Mouse (Mus musculus) small intestine, adult 2 months (tissue): Measurements from ENCODE around the gene Cacng7. TPM values are rescaled to one million over a fixed set of nuclear protein-coding genes. Genes with fewer than 3 reads are reported as not detected.

Experiments used
- H3K27ac ChIP-seq: fragments of 200-500 bp; 2 replicates; pipeline ENCODE4 v1.5.1; 2012; ENCODE audit warnings: low read depth, low read length, control low read depth, inconsistent platforms; ENCODE audit not compliant: insufficient read depth
- H3K27me3 ChIP-seq: fragments of 200-500 bp; 2 replicates; pipeline ENCODE4 v1.6.1; 2012; ENCODE audit warnings: mild to moderate bottlenecking, moderate library complexity, low read length, inconsistent platforms; ENCODE audit not compliant: control insufficient read depth, insufficient read depth
- H3K36me3 ChIP-seq: fragments of 200-500 bp; 2 replicates; pipeline ENCODE4 v1.6.1; 2012; ENCODE audit warnings: mild to moderate bottlenecking, low read length, control low read depth, inconsistent platforms; ENCODE audit not compliant: control insufficient read depth, insufficient read depth
- H3K4me1 ChIP-seq: fragments of 200-500 bp; 2 replicates; pipeline ENCODE4 v1.6.1; 2012; ENCODE audit warnings: low read length, inconsistent platforms, mixed read lengths; ENCODE audit not compliant: control insufficient read depth, insufficient read depth, insufficient read length
- H3K4me3 ChIP-seq: fragments of 200-500 bp; 2 replicates; pipeline ENCODE4 v1.5.1; 2012; ENCODE audit warnings: low read depth, mild to moderate bottlenecking, control low read depth, inconsistent platforms, low read length, moderate library complexity
- CTCF ChIP-seq: fragments of 200-500 bp; IDR thresholded peaks from 2 replicates; pipeline ENCODE4 v1.5.1; 2012; ENCODE audit warnings: low read depth, mild to moderate bottlenecking, control low read depth, inconsistent platforms, low read length, moderate library complexity, mixed read lengths; ENCODE audit not compliant: insufficient replicate concordance, insufficient read length; ENCODE audit errors: extremely low read depth
- POLR2A ChIP-seq: fragments of 200-500 bp; IDR thresholded peaks from 2 replicates; pipeline ENCODE4 v1.6.1; 2012; ENCODE audit warnings: low read depth, mild to moderate bottlenecking, control low read depth, inconsistent platforms, low read length, moderate library complexity
- WGBS: fragments of 180-500 bp; shearing (Covaris S2); methylation state at CpG from one replicate; pipeline ENCODE4 v1.1.7; 2018; 5-methylcytosine and 5-hydroxymethylcytosine counted together
- polyA plus RNA-seq: library from polyadenylated mRNA; depleted of rRNA; stranded (reverse); fragments of >200 nt; gene quantifications from 2 replicates; pipeline ENCODE4 v1.2.3, GENCODE M21; 2012

Gene Cacng7
- polyA plus RNA-seq, 1 experiment, result 8.8 TPM

DNA sequence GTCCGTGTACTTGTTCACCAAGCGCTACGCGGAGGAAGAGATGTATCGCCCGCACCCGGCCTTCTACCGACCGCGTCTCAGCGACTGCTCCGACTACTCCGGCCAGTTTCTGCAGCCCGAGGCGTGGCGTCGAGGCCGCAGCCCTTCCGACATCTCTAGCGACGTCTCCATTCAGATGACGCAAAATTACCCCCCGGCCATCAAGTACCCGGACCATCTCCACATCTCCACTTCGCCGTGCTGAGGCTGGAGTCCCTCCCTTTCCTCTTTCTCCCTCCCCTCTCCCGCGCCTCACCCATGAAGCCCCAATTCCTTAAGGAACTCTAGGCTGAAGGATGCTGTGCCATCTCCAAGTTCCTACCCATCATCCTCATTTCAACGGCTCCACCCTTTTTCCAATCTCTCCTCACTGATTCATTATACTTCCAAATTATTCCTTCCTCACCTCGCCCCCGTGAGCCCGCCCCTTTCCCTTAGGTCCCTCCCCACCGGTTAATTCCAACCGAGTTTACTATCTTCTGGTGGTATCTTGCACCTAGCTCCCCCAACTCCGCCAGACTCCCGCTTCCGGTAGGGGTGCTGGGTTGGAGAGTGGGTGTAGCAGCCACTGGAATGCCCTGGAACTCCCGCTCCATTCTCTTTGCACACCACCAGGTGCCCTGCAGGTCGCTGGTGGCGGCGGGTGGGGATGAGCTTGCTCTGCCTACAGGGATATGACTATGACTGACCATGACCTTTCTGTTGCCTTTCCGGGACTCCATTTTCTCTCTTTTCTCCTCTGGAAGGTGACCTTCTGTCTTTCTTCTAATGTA, 34.2 kb downstream of the Cacng7 start:
- no peaks in the 10 kb centered on the region for H3K4me1 ChIP-seq
- H3K4me3 ChIP-seq, result peak overlapping the region; percentile 11
- TF ChIP-seq CTCF, result no peak
- TF ChIP-seq POLR2A, result no peak
- no peaks in the 10 kb centered on the region for H3K36me3 ChIP-seq
- peaks cover 10% of the 10 kb centered on the region; the same call in 1 of the 2 replicates for H3K27me3 ChIP-seq
- H3K27ac ChIP-seq, result no peak overlapping the region
- 12% methylated on average over 42 of the region's 42 CpGs for WGBS

DNA sequence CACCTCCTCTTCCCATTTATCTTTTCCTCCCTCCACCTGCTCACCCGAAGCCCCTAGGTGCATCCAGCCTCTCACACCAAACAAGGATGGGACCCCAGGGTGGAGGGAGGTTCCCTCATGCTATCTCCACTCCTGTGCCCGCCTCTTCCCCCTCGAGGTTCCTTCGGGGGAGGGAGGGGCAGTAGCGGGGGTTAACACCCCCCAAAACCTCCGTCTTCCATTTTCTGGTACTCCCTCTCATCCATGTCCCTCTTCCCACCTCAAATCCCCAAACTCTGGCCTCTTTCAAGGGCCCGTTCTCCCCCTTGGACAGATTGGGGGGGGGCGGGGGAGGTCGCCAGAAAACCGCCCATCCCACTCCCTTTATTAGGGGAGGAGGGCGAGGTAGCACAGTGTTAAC, 34.8 kb downstream of the Cacng7 start:
- WGBS, result 10% methylated on average over 10 of the region's 11 CpGs
- no peak overlapping the region for H3K27ac ChIP-seq
- H3K4me3 ChIP-seq, result no peak overlapping the region
- no peaks in the 10 kb centered on the region for H3K36me3 ChIP-seq
- no peaks in the 10 kb centered on the region for H3K4me1 ChIP-seq
- H3K27me3 ChIP-seq, result peaks cover 10% of the 10 kb centered on the region; the same call in 1 of the 2 replicates
- TF ChIP-seq POLR2A (no peak), CTCF (no peak)

GRCm38 (mm10) chr7:3368311-3368710, 35.6 kb downstream of the Cacng7 start:
- no peaks in the 10 kb centered on the region for H3K36me3 ChIP-seq
- no peaks in the 10 kb centered on the region for H3K4me1 ChIP-seq
- no peak overlapping the region for H3K27ac ChIP-seq
- H3K27me3 ChIP-seq, result peaks cover 10% of the 10 kb centered on the region; the same call in 1 of the 2 replicates
- H3K4me3 ChIP-seq, result no peak overlapping the region
- WGBS, result 26% methylated on average over 12 of the region's 12 CpGs
- TF ChIP-seq POLR2A, result no peak
- no peak for TF ChIP-seq CTCF

- Histone ChIP-seq H3K4me3 (no peak overlapping the region), H3K36me3 (no peaks in the 10 kb centered on the region), H3K27ac (no peak overlapping the region), H3K27me3 (peaks cover 10% of the 10 kb centered on the region; the same call in 1 of the 2 replicates), H3K4me1 (no peaks in the 10 kb centered on the region)
- 66% methylated on average over 6 of the region's 6 CpGs for WGBS
- TF ChIP-seq CTCF (no peak), POLR2A (no peak)
Measured at GRCm38 (mm10) chr7:3369189-3369588, 36.4 kb downstream of the Cacng7 start.

- WGBS, result 43% methylated on average over 4 of the region's 4 CpGs
- no peak overlapping the region for H3K27ac ChIP-seq
- peaks cover 10% of the 10 kb centered on the region; the same call in 1 of the 2 replicates for H3K27me3 ChIP-seq
Measured at GRCm38 (mm10) chr7:3370407-3370806, 37.7 kb downstream of the Cacng7 start.

GRCm38 (mm10) chr7:3372376-3372775, 39.6 kb downstream of the Cacng7 start:
- H3K27ac ChIP-seq, result no peak overlapping the region
- 81% methylated on average over 2 of the region's 2 CpGs for WGBS
- no peak for TF ChIP-seq POLR2A
- no peak for TF ChIP-seq CTCF
- no peak overlapping the region for H3K4me3 ChIP-seq
- H3K4me1 ChIP-seq, result no peaks in the 10 kb centered on the region
- H3K36me3 ChIP-seq, result no peaks in the 10 kb centered on the region
- no peaks in the 10 kb centered on the region for H3K27me3 ChIP-seq

More at GRCm38 (mm10) chr7:3370407-3370806, 37.7 kb downstream of the Cacng7 start:
- Histone ChIP-seq H3K4me1 (no peaks in the 10 kb centered on the region), H3K36me3 (no peaks in the 10 kb centered on the region), H3K4me3 (no peak overlapping the region)
- no peak for TF ChIP-seq CTCF
- no peak for TF ChIP-seq POLR2A

- no peaks in the 10 kb centered on the region for H3K27me3 ChIP-seq
- 67% methylated on average over 8 of the region's 8 CpGs for WGBS
- H3K4me1 ChIP-seq, result no peaks in the 10 kb centered on the region
- TF ChIP-seq CTCF (no peak), POLR2A (no peak)
- H3K4me3 ChIP-seq, result no peak overlapping the region
- H3K27ac ChIP-seq, result no peak overlapping the region
- no peaks in the 10 kb centered on the region for H3K36me3 ChIP-seq
Measured at GRCm38 (mm10) chr7:3373754-3374153, 41.0 kb downstream of the Cacng7 start.
